Mouse (Mus musculus) embryonic facial prominence, embryonic 14.5 days (tissue): ENCODE measurements around the gene Atg7. TPM values are rescaled to one million over a fixed set of nuclear protein-coding genes. Genes with fewer than 3 reads are reported as not detected.

Experiments used
- ATAC-seq: fragments of 200-750 bp; cut with Nextera tagmentation; 2 replicates; pipeline ENCODE4 v1.8.0; 2017; ENCODE audit warnings: low read depth, moderate number of reproducible peaks, moderate TSS enrichment
- DNase-seq: peaks from one replicate; pipeline ENCODE4 v3.0.0-alpha.2; 2015; ENCODE audit warnings: low spot score
- H3K27ac ChIP-seq: fragments of 300-500 bp; sonication (generic); replicated peaks from 2 replicates; pipeline ENCODE4 v1.5.1; 2014; ENCODE audit warnings: low read depth, mild to moderate bottlenecking, low read length, moderate library complexity
- H3K27me3 ChIP-seq: fragments of 300-500 bp; sonication (generic); replicated peaks from 2 replicates; pipeline ENCODE4 v1.6.1; 2014; ENCODE audit warnings: low read length; ENCODE audit not compliant: control insufficient read depth, insufficient read depth
- H3K36me3 ChIP-seq: fragments of 300-500 bp; sonication (generic); 2 replicates; pipeline ENCODE4 v1.6.1; 2014; ENCODE audit warnings: low read length, mixed read lengths; ENCODE audit not compliant: control insufficient read depth, insufficient read depth
- H3K4me1 ChIP-seq: fragments of 300-500 bp; sonication (generic); 2 replicates; pipeline ENCODE4 v1.6.1; 2014; ENCODE audit warnings: antibody characterized with exemption, low read length; ENCODE audit not compliant: control insufficient read depth, insufficient read depth
- H3K4me2 ChIP-seq: fragments of 300-500 bp; sonication (generic); 2 replicates; pipeline ENCODE4 v1.6.1; 2014; ENCODE audit warnings: low read depth, mild to moderate bottlenecking, low read length, moderate library complexity, mixed read lengths
- H3K4me3 ChIP-seq: fragments of 300-500 bp; sonication (generic); 2 replicates; pipeline ENCODE4 v1.5.1; 2014; ENCODE audit warnings: low read depth, mild to moderate bottlenecking, low read length
- H3K9ac ChIP-seq: fragments of 300-500 bp; sonication (generic); 2 replicates; pipeline ENCODE4 v1.6.1; 2014; ENCODE audit warnings: low read depth, mild to moderate bottlenecking, low read length, moderate library complexity, mixed read lengths
- H3K9me3 ChIP-seq: fragments of 300-500 bp; sonication (generic); 2 replicates; pipeline ENCODE4 v1.6.1; 2016; ENCODE audit warnings: low read length; ENCODE audit not compliant: control insufficient read depth
- WGBS: fragments of 180-500 bp; shearing (Covaris S2); extraction: QIAGEN DNeasy Blood & Tissue Kit; methylation state at CpG from one replicate; pipeline ENCODE4 v1.1.7; 2014; 5-methylcytosine and 5-hydroxymethylcytosine counted together
- polyA plus RNA-seq: library from polyadenylated mRNA; unstranded; fragments of >200 nt; fragmentation: Nextera tagmentation; extraction: Ambion mirVana; gene quantifications from 2 replicates; pipeline ENCODE4 v1.2.1, GENCODE M21; 2014

The Atg7 gene
- polyA plus RNA-seq, 1 experiment from 2014 or later: 17.6 TPM

- Histone ChIP-seq H3K9ac (no peak overlapping the region), H3K4me2 (no peak overlapping the region), H3K9me3 (no peaks in the 10 kb centered on the region), H3K36me3 (no peaks in the 10 kb centered on the region), H3K27me3 (no peaks in the 10 kb centered on the region), H3K4me1 (0 out of 2 replicates have a peak, but pooled peaks cover 7% of the 10 kb centered on the region), H3K4me3 (no peak overlapping the region), H3K27ac (no peak overlapping the region)
- ATAC-seq (no peak), DNase-seq (no peak)
- 82% methylated on average over 2 of the region's 2 CpGs for WGBS
Measured at GRCm38 (mm10) chr6:114790084-114790483, 147.2 kb downstream of the Atg7 start.

- no peak overlapping the region for H3K27ac ChIP-seq
- no peaks in the 10 kb centered on the region for H3K27me3 ChIP-seq
- no peak overlapping the region for H3K9ac ChIP-seq
- H3K9me3 ChIP-seq: no peaks in the 10 kb centered on the region
- 0 out of 2 replicates have a peak, but pooled peaks cover 7% of the 10 kb centered on the region for H3K4me1 ChIP-seq
- H3K4me3 ChIP-seq: no peak overlapping the region
- no peak overlapping the region for H3K4me2 ChIP-seq
- 42% methylated on average over 7 of the region's 7 CpGs for WGBS
- no peaks in the 10 kb centered on the region for H3K36me3 ChIP-seq
- ATAC-seq (no peak), DNase-seq (no peak)
Measured at GRCm38 (mm10) chr6:114790902-114791301, 148.0 kb downstream of the Atg7 start.

- no peak overlapping the region for H3K9ac ChIP-seq
- DNase-seq (no peak), ATAC-seq (no peak)
- H3K4me2 ChIP-seq: no peak overlapping the region
- H3K27me3 ChIP-seq: no peaks in the 10 kb centered on the region
- H3K27ac ChIP-seq: no peak overlapping the region
- H3K36me3 ChIP-seq: no peaks in the 10 kb centered on the region
- 82% methylated on average over 4 of the region's 4 CpGs for WGBS
- no peaks in the 10 kb centered on the region for H3K9me3 ChIP-seq
- 0 out of 2 replicates have a peak, but pooled peaks cover 7% of the 10 kb centered on the region for H3K4me1 ChIP-seq
- no peak overlapping the region for H3K4me3 ChIP-seq
Measured at GRCm38 (mm10) chr6:114791846-114792245, 148.9 kb downstream of the Atg7 start.

DNA sequence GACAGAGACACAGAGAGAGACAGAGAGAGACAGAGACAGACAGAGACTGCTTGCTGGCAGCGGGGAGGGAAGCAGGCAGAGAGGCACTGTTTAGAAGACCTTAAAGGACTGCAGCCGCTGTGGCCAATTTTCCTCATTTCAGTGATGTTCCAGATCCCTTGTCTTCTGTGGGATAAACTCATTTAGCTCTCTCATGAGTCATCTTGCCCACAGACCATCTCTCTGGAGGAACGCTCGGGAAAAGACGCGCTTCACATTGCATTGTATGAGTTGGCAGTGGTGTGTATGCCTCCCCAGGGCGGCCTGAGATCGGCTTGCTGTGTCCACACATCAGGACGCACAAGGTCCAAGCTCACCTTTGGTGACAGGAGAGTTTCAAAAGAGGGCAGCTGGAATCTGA lies 151.8 kb downstream of the Atg7 start:
- no peak overlapping the region for H3K4me2 ChIP-seq
- ATAC-seq: no peak
- no peak overlapping the region for H3K9ac ChIP-seq
- H3K36me3 ChIP-seq: no peaks in the 10 kb centered on the region
- no peak overlapping the region for H3K27ac ChIP-seq
- H3K4me1 ChIP-seq: 0 out of 2 replicates have a peak, but pooled peaks cover 7% of the 10 kb centered on the region
- no peaks in the 10 kb centered on the region for H3K27me3 ChIP-seq
- WGBS: 87% methylated on average over 9 of the region's 9 CpGs
- no peak for DNase-seq
- H3K9me3 ChIP-seq: no peaks in the 10 kb centered on the region
- H3K4me3 ChIP-seq: no peak overlapping the region

- DNase-seq: no peak
- Histone ChIP-seq H3K27ac (no peak overlapping the region), H3K4me2 (no peak overlapping the region), H3K9me3 (no peaks in the 10 kb centered on the region), H3K4me1 (0 out of 2 replicates have a peak, but pooled peaks cover 5% of the 10 kb centered on the region), H3K9ac (no peak overlapping the region), H3K4me3 (no peak overlapping the region), H3K36me3 (no peaks in the 10 kb centered on the region), H3K27me3 (no peaks in the 10 kb centered on the region)
- WGBS: 86% methylated on average over 7 of the region's 7 CpGs
- ATAC-seq: no peak
Measured at GRCm38 (mm10) chr6:114795706-114796325, 152.9 kb downstream of the Atg7 start.

DNA sequence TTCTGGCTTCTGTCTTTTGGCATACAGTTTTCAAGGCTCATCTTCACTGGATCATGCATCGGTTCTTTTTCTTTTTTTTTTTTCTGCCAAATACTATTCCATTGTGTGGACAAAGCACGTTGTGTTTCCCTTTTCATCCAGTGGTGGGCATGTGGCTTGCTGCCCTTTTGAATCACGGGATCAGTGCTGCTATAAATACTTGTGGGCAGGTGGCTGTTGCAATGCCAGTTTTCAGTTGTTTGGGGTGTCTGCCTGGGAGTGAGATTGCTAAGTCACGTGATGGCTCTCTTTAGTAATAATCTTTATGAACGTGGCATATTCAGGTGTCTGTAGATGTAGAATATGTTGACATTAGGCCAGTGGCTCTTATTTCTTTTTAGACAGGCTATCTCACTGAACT lies 155.0 kb downstream of the Atg7 start:
- no peak overlapping the region for H3K4me3 ChIP-seq

DNA sequence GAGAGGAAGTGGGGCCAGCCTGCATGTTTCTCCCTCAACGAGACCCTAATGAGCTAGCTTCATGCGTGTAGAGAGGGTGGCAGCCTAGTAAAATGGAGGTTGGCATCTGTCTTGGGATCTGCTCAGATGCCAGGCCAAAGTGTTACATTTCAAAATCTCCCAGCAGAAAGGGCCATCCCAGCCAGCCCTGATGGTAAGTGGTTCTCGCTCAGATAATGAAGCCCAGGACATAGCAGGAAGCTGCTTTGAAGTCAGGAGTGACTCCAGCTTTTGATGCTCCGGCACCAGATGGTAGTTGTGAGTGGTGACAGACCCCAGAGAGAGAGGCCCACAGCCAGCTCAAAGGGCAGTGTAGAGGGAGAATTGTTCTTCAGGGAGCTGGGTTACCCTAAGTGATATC lies 155.8 kb downstream of the Atg7 start:
- H3K9me3 ChIP-seq: no peaks in the 10 kb centered on the region
- no peak overlapping the region for H3K9ac ChIP-seq
- no peak for ATAC-seq
- no peak overlapping the region for H3K27ac ChIP-seq
- H3K4me3 ChIP-seq: no peak overlapping the region
- WGBS: 57% methylated on average over 4 of the region's 4 CpGs
- H3K36me3 ChIP-seq: no peaks in the 10 kb centered on the region
- H3K27me3 ChIP-seq: no peaks in the 10 kb centered on the region
- H3K4me1 ChIP-seq: no peaks in the 10 kb centered on the region
- no peak for DNase-seq
- H3K4me2 ChIP-seq: no peak overlapping the region

More for the DNA sequence above, 155.0 kb downstream of the Atg7 start:
- Histone ChIP-seq H3K9ac (no peak overlapping the region), H3K36me3 (no peaks in the 10 kb centered on the region), H3K27ac (no peak overlapping the region), H3K27me3 (no peaks in the 10 kb centered on the region), H3K4me1 (no peaks in the 10 kb centered on the region), H3K4me2 (no peak overlapping the region), H3K9me3 (no peaks in the 10 kb centered on the region)
- DNase-seq (no peak), ATAC-seq (no peak)
- WGBS: 73% methylated on average over 5 of the region's 5 CpGs

- no peak overlapping the region for H3K4me3 ChIP-seq
- H3K4me1 ChIP-seq: peaks cover 4% of the 10 kb centered on the region; the same call in 1 of the 2 replicates
- no peaks in the 10 kb centered on the region for H3K36me3 ChIP-seq
- no peak for ATAC-seq
- H3K4me2 ChIP-seq: no peak overlapping the region
- H3K9ac ChIP-seq: no peak overlapping the region
- no peak for DNase-seq
- 66% methylated on average over 2 of the region's 2 CpGs for WGBS
- no peaks in the 10 kb centered on the region for H3K27me3 ChIP-seq
- H3K9me3 ChIP-seq: no peaks in the 10 kb centered on the region
- no peak overlapping the region for H3K27ac ChIP-seq
Measured at GRCm38 (mm10) chr6:114800291-114800965, 157.5 kb downstream of the Atg7 start.
